Mouse (Mus musculus) myocyte (in vitro differentiated cells): ENCODE data around the gene Arl6ip5.
A peak's percentile ranks its signal among the peaks of the same experiment; 100 is the strongest.

Experiments used
- CEBPB ChIP-seq: IDR thresholded peaks from 2 replicates; pipeline ENCODE4 v1.6.1; 2011; ENCODE audit warnings: mild to moderate bottlenecking, moderate library complexity; ENCODE audit not compliant: poor library complexity, insufficient read depth, severe bottlenecking
- E2F4 ChIP-seq: IDR thresholded peaks from one replicate; pipeline ENCODE4 v1.6.1; 2011; ENCODE audit warnings: mild to moderate bottlenecking, control low read depth, moderate library complexity; ENCODE audit not compliant: insufficient read depth
- MAX ChIP-seq: IDR thresholded peaks from one replicate; pipeline ENCODE4 v1.6.1; 2011; ENCODE audit warnings: low read depth, mild to moderate bottlenecking, control low read depth
- MYOD1 ChIP-seq, 3 experiments: IDR thresholded peaks; one replicate each; pipeline ENCODE4 v1.6.1; 2011; ENCODE audit warnings: control low read depth in 2 of 3, low read depth in 2 of 3, mild to moderate bottlenecking in 2 of 3, moderate library complexity in 1 of 3; ENCODE audit not compliant: insufficient read length in 2 of 3, control insufficient read depth in 1 of 3
- MYOG ChIP-seq, 3 experiments: IDR thresholded peaks; one replicate each; pipeline ENCODE4 v1.6.1; 2011; ENCODE audit warnings: control low read depth in 2 of 3, low read depth in 2 of 3, mild to moderate bottlenecking in 2 of 3; ENCODE audit not compliant: insufficient read length in 2 of 3, control insufficient read depth in 1 of 3, insufficient read depth in 1 of 3
- POLR2A ChIP-seq: IDR thresholded peaks from one replicate; pipeline ENCODE4 v1.6.1; 2011; ENCODE audit warnings: low read depth, mild to moderate bottlenecking, control low read depth, moderate library complexity; ENCODE audit not compliant: insufficient read length
- POLR2AphosphoS2 ChIP-seq: IDR thresholded peaks from one replicate; pipeline ENCODE4 v1.6.1; 2011; ENCODE audit warnings: low read depth, control low read depth; ENCODE audit not compliant: insufficient read length
- REST ChIP-seq: IDR thresholded peaks from one replicate; pipeline ENCODE4 v1.6.1; 2011; ENCODE audit warnings: mild to moderate bottlenecking, control low read depth, moderate library complexity; ENCODE audit not compliant: insufficient read depth, insufficient read length
- SRF ChIP-seq: IDR thresholded peaks from one replicate; pipeline ENCODE4 v1.6.1; 2011; ENCODE audit warnings: low read depth; ENCODE audit not compliant: control insufficient read depth, insufficient read length
- TCF12 ChIP-seq: IDR thresholded peaks from one replicate; pipeline ENCODE4 v1.6.1; 2011; ENCODE audit warnings: mild to moderate bottlenecking, control low read depth; ENCODE audit not compliant: poor library complexity, insufficient read depth, severe bottlenecking
- TCF3 ChIP-seq: IDR thresholded peaks from one replicate; pipeline ENCODE4 v1.6.1; 2011; ENCODE audit warnings: low read depth, control low read depth; ENCODE audit not compliant: insufficient read length
- USF1 ChIP-seq: IDR thresholded peaks from one replicate; pipeline ENCODE4 v1.6.1; 2011; ENCODE audit warnings: low read depth, mild to moderate bottlenecking, control low read depth, moderate library complexity

GRCm38 (mm10) chr6:97211981-97212380 is 1.5 kb downstream of the Arl6ip5 start:
- peak; percentile 34 for TF ChIP-seq POLR2A
- TF ChIP-seq TCF12, result no peak
- no peak for TF ChIP-seq TCF3
- TF ChIP-seq POLR2AphosphoS2, result peak; percentile 74
- peak in 1 of 3 experiments; percentile 9 for TF ChIP-seq MYOD1 (IDR thresholded peaks at IDR 0.05; ENCODE audit: control insufficient read depth in 1 of 3, insufficient read length in 2 of 3, low read depth in 2 of 3)
- TF ChIP-seq USF1, result no peak
- TF ChIP-seq MAX, result peak; percentile 64
- no peak for TF ChIP-seq E2F4
- TF ChIP-seq SRF, result no peak
- no peak for TF ChIP-seq CEBPB
- no peak for TF ChIP-seq REST
- no peak for TF ChIP-seq MYOG (IDR thresholded peaks at IDR 0.05; ENCODE audit: control insufficient read depth in 1 of 3, insufficient read depth in 1 of 3, insufficient read length in 2 of 3, low read depth in 2 of 3)
